Mouse (Mus musculus) limb, embryonic 14.5 days (tissue): ENCODE measurements around the gene Pde8b. TPM values are rescaled to one million over a fixed set of nuclear protein-coding genes. Genes with fewer than 3 reads are reported as not detected.

ENCODE experiments used
- ATAC-seq: fragments of 200-750 bp; cut with Nextera tagmentation; 2 replicates; pipeline ENCODE4 v1.8.0; 2017; ENCODE audit warnings: low read depth, moderate number of reproducible peaks, moderate TSS enrichment; ENCODE audit not compliant: low FRiP score
- DNase-seq: peaks from one replicate; pipeline ENCODE4 v3.0.0-alpha.2; 2015; ENCODE audit warnings: low spot score
- H3K27ac ChIP-seq: fragments of 300-500 bp; sonication (generic); replicated peaks from 2 replicates; pipeline ENCODE4 v1.5.1; 2014; ENCODE audit warnings: low read depth, mild to moderate bottlenecking, low read length, moderate library complexity, mixed read lengths
- H3K27me3 ChIP-seq: fragments of 300-500 bp; sonication (generic); 2 replicates; pipeline ENCODE4 v1.6.1; 2014; ENCODE audit warnings: low read length, mixed read lengths; ENCODE audit not compliant: control insufficient read depth, insufficient read depth
- H3K36me3 ChIP-seq: fragments of 300-500 bp; sonication (generic); 2 replicates; pipeline ENCODE4 v1.6.1; 2014; ENCODE audit warnings: mild to moderate bottlenecking, low read length, moderate library complexity, mixed read lengths; ENCODE audit not compliant: control insufficient read depth, insufficient read depth
- H3K4me1 ChIP-seq: fragments of 300-500 bp; sonication (generic); 2 replicates; pipeline ENCODE4 v1.6.1; 2014; ENCODE audit warnings: antibody characterized with exemption, low read length, mixed read lengths; ENCODE audit not compliant: control insufficient read depth, insufficient read depth
- H3K4me2 ChIP-seq: fragments of 300-500 bp; sonication (generic); replicated peaks from 2 replicates; pipeline ENCODE4 v1.6.1; 2014; ENCODE audit warnings: low read depth, mild to moderate bottlenecking, low read length, moderate library complexity; ENCODE audit not compliant: severe bottlenecking
- H3K4me3 ChIP-seq: fragments of 300-500 bp; sonication (generic); replicated peaks from 2 replicates; pipeline ENCODE4 v1.5.1; 2014; ENCODE audit warnings: low read length
- H3K9ac ChIP-seq: fragments of 300-500 bp; sonication (generic); 2 replicates; pipeline ENCODE4 v1.6.1; 2014; ENCODE audit warnings: mild to moderate bottlenecking, low read depth, low read length, moderate library complexity; ENCODE audit not compliant: severe bottlenecking
- H3K9me3 ChIP-seq: fragments of 300-500 bp; sonication (generic); 2 replicates; pipeline ENCODE4 v1.6.1; 2016; ENCODE audit warnings: low read length; ENCODE audit not compliant: control insufficient read depth
- POLR2A ChIP-seq: fragments of 200-500 bp; IDR thresholded peaks from 2 replicates; pipeline ENCODE4 v1.8.0; 2012; ENCODE audit warnings: inconsistent platforms, mild to moderate bottlenecking, moderate library complexity, borderline replicate concordance; ENCODE audit not compliant: insufficient read depth, insufficient read length; ENCODE audit errors: extremely low read depth
- WGBS: fragments of 180-500 bp; shearing (Covaris S2); extraction: QIAGEN DNeasy Blood & Tissue Kit; methylation state at CpG from one replicate; pipeline ENCODE4 v1.1.7; 2014; 5-methylcytosine and 5-hydroxymethylcytosine counted together
- polyA plus RNA-seq, 2 experiments: library from polyadenylated mRNA; depleted of rRNA in 1 of 2; stranded (reverse) in 1 of 2; unstranded in 1 of 2; fragments of >200 nt; fragmentation: Nextera tagmentation in 1 of 2; extraction: Ambion mirVana in 1 of 2; gene quantifications; 2 replicates each; pipeline versions ENCODE4 v1.2.1 to v1.2.3; 2012 to 2014

Pde8b gene
- polyA plus RNA-seq, 2 experiments, result 3.1 to 3.4 TPM

GRCm38 (mm10) chr13:95174253-95174652, 75.9 kb downstream of the Pde8b start:
- H3K9ac ChIP-seq, result no peak overlapping the region
- no peaks in the 10 kb centered on the region for H3K27me3 ChIP-seq
- no peaks in the 10 kb centered on the region for H3K4me1 ChIP-seq
- 76% methylated on average over 6 of the region's 6 CpGs for WGBS
- no peaks in the 10 kb centered on the region for H3K9me3 ChIP-seq
- H3K27ac ChIP-seq, result no peak overlapping the region
- TF ChIP-seq POLR2A, result no peak
- H3K36me3 ChIP-seq, result no peaks in the 10 kb centered on the region
- no peak overlapping the region for H3K4me2 ChIP-seq
- H3K4me3 ChIP-seq, result no peak overlapping the region
- DNase-seq (no peak), ATAC-seq (no peak)

GRCm38 (mm10) chr13:95172346-95172745, 77.8 kb downstream of the Pde8b start:
- Histone ChIP-seq H3K9ac (no peak overlapping the region), H3K4me3 (no peak overlapping the region), H3K9me3 (no peaks in the 10 kb centered on the region), H3K27me3 (no peaks in the 10 kb centered on the region), H3K4me1 (no peaks in the 10 kb centered on the region), H3K27ac (no peak overlapping the region), H3K4me2 (no peak overlapping the region), H3K36me3 (no peaks in the 10 kb centered on the region)
- no peak for ATAC-seq
- DNase-seq, result no peak
- TF ChIP-seq POLR2A, result no peak
- WGBS, result 91% methylated on average over 4 of the region's 4 CpGs

GRCm38 (mm10) chr13:95160211-95160610, 89.9 kb downstream of the Pde8b start:
- Histone ChIP-seq H3K4me1 (no peaks in the 10 kb centered on the region), H3K4me3 (no peak overlapping the region), H3K4me2 (no peak overlapping the region), H3K27me3 (no peaks in the 10 kb centered on the region), H3K9me3 (no peaks in the 10 kb centered on the region), H3K9ac (no peak overlapping the region), H3K36me3 (no peaks in the 10 kb centered on the region), H3K27ac (no peak overlapping the region)
- TF ChIP-seq POLR2A, result no peak
- DNase-seq (no peak), ATAC-seq (no peak)
- WGBS, result 88% methylated on average over 3 of the region's 3 CpGs

GRCm38 (mm10) chr13:95158986-95159385, 91.2 kb downstream of the Pde8b start:
- Histone ChIP-seq H3K27me3 (no peaks in the 10 kb centered on the region), H3K9me3 (no peaks in the 10 kb centered on the region), H3K4me3 (no peak overlapping the region), H3K36me3 (no peaks in the 10 kb centered on the region), H3K27ac (no peak overlapping the region), H3K4me1 (no peaks in the 10 kb centered on the region), H3K9ac (no peak overlapping the region), H3K4me2 (no peak overlapping the region)
- no peak for TF ChIP-seq POLR2A
- no peak for DNase-seq
- ATAC-seq, result no peak
- 80% methylated on average over 7 of the region's 7 CpGs for WGBS

- H3K27ac ChIP-seq, result no peak overlapping the region
- no peak overlapping the region for H3K9ac ChIP-seq
- no peak overlapping the region for H3K4me2 ChIP-seq
- H3K36me3 ChIP-seq, result no peaks in the 10 kb centered on the region
- H3K9me3 ChIP-seq, result peaks cover 5% of the 10 kb centered on the region; the same call in 1 of the 2 replicates
- no peak for ATAC-seq
- no peak overlapping the region for H3K4me3 ChIP-seq
- no peak for DNase-seq
- no peaks in the 10 kb centered on the region for H3K27me3 ChIP-seq
- no peak for TF ChIP-seq POLR2A
- H3K4me1 ChIP-seq, result no peaks in the 10 kb centered on the region
These were observed 105.4 kb downstream of the Pde8b start for GRCm38 (mm10) chr13:95144746-95145145.

GRCm38 (mm10) chr13:95140460-95141079, 109.6 kb downstream of the Pde8b start:
- Histone ChIP-seq H3K27me3 (no peaks in the 10 kb centered on the region), H3K4me3 (no peak overlapping the region), H3K9me3 (peaks cover 5% of the 10 kb centered on the region; the same call in 1 of the 2 replicates), H3K9ac (no peak overlapping the region), H3K4me2 (no peak overlapping the region), H3K27ac (no peak overlapping the region), H3K36me3 (no peaks in the 10 kb centered on the region), H3K4me1 (no peaks in the 10 kb centered on the region)
- 73% methylated on average over 4 of the region's 4 CpGs for WGBS
- ATAC-seq (no peak), DNase-seq (no peak)
- no peak for TF ChIP-seq POLR2A
